Mouse (Mus musculus) gastrocnemius, postnatal 36 days (tissue): ENCODE data around the gene Gm2663. TPM values are rescaled to one million over a fixed set of nuclear protein-coding genes. Genes with fewer than 3 reads are reported as not detected.

Experiments
- total RNA-seq, 2 experiments: library from RNA; stranded (reverse); gene quantifications; 2 replicates each; pipeline ENCODE4 v1.2.3; 2021

Gm2663 gene
- total RNA-seq, 2 experiments from 2014 or later = not detected

Other genes starting within 250 kb of the Gm2663 start
- gene Moxd2, start 112.0 kb downstream of the Gm2663 start, total RNA-seq = not detected
- gene Prss58, start 99.1 kb downstream of the Gm2663 start, total RNA-seq = not detected
- gene 1700074P13Rik, start 58.9 kb downstream of the Gm2663 start, total RNA-seq = not detected
- not detected for gene Gm4744, start 47.6 kb downstream of the Gm2663 start, total RNA-seq
- gene 1810009J06Rik, start 34.7 kb downstream of the Gm2663 start, total RNA-seq = not detected
- gene 2210010C04Rik, start 36.0 kb upstream of the Gm2663 start, total RNA-seq = not detected